Mouse (Mus musculus) retina, embryonic 14.5 days (tissue): Measurements from ENCODE around the gene Spdye4a.

Experiments
- DNase-seq: peaks from one replicate; pipeline ENCODE4 v3.0.0-alpha.2; 2015; ENCODE audit warnings: low spot score

Gene Spdye4a

DNA sequence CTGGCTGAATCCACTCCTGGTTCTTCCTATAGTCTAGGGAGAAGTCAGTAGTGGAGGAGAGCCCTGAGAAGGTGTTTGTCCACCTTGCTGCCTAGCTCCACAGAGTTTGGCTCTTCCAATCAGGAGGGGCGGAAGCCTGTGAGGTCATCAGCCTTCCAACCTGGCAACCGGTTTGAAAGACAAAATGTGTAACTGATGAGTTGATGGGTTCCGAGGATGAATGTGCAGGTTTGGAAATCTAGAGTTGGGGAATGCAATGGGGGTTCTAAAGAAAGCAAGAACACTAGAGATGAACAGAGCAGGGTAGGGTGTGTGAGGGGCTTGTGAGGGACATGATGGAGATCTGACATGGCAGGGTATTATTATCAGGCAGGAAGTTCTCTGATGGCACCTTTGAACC, at the start of gene Spdye4a:
Gene Spdye4a (minus strand): TSS at position 101 of the 400 bp plus-strand sequence.
- DNase-seq: no peak

DNA sequence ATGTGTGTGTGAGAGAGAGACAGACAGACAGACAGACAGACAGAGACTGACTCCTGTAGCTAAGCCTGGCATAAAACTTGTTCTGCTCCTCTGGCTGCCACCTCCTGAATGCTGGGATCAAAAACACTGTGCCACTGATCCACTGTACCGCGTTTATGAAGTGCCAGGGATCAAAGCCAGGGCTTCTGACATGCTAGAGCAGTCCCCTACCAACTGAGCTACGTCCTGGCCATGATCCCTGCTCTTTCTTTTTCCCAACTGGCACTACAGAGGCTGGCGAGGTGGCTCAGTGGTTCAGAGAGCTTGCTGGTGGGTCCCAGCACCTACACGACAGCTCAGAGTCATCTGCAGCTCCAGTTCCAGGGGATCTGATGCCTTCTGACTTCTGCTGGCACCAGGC, 49.1 kb upstream of the Spdye4a start:
- DNase-seq: no peak

- DNase-seq: no peak
These were observed 46.0 kb upstream of the Spdye4a start for GRCm38 (mm10) chr5:143272540-143273330.

DNA sequence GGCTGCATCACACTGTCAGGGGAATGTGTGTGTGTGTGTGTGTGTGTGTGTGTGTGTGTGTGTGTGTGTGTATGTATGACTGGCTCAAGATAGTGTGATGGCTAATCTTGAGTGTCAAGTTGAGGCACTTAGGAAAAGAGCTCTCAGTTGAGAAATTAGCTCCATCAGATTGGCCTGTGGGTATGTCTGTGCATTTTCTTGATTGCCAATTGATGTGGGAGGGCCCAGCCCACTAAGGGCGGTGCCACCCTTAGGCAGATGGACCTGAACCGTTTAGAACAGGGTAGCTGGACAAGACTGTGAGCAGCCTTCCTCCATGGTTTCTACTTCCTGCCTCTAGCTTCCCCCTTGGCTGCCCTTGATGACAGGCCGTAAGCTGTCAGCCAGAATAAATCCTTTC, 45.4 kb upstream of the Spdye4a start:
- no peak for DNase-seq

DNA sequence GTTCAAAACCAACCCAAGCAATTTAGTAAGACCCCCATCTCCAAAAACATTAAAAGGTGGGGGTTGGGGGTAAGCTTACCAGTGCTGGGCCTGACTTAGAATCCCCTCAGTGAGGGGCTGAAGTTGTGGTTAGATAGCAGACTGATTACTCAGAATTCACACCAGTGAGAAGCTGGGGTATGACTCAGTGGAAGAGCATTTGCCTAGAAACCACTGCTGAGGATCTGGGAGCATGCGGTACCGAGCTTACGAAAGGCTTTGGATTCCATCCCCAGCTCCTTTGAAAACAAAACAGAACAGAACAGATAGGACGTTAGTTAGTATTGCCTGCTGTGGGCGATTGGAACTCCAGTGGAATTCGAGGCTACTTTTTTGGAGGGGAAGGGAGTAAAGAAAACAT, 45.0 kb upstream of the Spdye4a start:
- no peak for DNase-seq

DNA sequence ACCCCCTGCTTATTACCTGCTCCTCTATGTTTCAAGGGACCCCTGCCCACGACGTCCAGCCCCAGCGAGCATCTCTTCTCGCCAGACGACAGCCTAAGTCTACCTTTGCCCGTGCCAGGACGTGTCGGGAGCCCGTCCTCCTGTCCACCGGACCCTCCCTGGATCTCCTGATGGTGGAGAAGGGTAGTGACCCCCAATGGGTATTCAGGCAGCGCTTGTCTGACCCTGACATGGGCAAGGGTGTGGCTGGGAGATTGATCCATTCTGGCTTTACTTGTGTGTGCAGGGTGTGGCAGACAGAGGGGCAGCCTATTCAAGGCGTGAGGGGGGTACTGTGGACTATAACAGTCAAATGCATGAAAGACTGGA, 43.4 kb upstream of the Spdye4a start:
- no peak for DNase-seq

GRCm38 (mm10) chr5:143269363-143270150, 42.9 kb upstream of the Spdye4a start, which contains the start of gene Zfp316:
TSS of gene Zfp316 (minus strand) at chr5:143270022.
- DNase-seq: peak; percentile 79

- DNase-seq: no peak
These were observed 42.3 kb upstream of the Spdye4a start for GRCm38 (mm10) chr5:143268985-143269362.

DNA sequence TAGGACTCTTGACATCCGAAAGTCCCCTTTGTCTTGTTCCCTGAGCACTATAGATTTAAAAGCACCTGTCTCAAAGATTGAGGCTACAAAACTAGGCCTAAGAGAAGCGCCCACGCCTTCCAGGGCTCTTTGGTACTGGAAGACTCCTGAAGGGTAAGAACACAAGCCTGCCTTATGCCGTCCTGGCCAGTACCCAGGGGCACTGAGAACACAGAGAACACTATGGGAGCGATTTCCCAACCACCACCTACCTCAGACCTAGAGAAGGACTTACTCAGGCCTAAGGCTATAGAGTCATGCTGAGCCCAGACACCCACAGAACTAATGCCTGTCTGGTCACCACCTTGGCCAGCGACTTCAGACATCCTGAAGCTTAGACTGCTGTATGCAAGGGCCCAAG, 40.1 kb upstream of the Spdye4a start:
- no peak for DNase-seq

DNA sequence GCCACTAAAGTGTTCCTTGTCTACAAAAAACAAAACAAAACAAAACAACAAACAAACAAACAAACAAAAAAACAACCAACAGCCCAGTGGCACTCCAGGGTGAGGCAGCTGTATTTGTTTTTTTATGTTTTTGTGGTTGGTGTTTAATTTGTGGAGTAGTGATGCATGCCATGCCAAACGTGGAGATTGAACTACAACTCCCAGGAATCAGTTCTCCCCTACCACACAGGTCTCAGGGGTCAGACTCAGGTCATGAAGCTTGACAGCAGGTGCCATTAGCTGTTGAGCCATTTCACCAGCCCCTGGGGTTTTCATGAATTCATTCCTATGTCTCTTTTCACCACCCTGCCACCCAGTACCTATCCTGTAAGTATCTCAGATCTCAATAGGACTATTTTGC, 38.7 kb upstream of the Spdye4a start:
- DNase-seq: no peak

DNA sequence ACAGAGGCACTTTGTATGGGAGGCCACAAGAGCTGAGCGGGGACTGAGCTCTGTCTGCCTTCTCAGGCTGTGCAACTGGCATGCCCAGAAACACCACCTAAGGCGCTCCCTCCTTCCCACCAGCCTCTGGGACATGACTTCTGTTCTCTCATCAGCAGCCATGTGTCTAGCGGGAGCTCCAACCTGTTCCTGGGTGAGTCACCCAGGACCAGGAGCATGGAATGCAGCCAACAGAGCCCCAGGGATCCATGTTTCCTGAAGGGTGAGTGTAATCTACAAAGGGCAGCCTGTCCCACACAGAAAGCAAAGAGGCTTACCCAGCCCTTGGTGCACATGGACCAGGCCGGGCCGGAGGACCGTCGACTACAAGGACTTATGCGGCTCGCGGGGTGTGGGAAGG, 38.0 kb upstream of the Spdye4a start:
- no peak for DNase-seq

DNA sequence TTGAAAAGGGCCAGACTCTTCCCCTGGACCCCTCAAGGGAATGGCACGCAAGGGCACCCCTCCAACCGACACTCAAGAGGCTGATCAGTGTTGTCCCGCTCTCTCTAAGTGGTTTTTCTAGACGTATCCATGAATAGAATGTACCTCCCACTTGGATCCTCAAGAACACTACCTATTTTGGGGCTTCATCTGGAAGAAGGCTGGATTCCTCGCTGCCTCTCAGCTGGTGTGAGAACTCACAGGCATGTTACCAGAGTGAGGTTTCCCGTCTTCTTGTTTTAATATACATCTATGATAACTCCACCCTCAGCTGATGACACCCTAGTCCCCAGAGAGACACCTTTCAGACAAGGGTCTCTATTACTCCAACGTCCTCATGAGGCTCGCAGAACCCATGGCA, 34.9 kb upstream of the Spdye4a start:
- DNase-seq: no peak

GRCm38 (mm10) chr5:143255802-143256201, 29.1 kb upstream of the Spdye4a start:
- no peak for DNase-seq

- DNase-seq: no peak
These were observed 28.4 kb upstream of the Spdye4a start for GRCm38 (mm10) chr5:143255131-143255519.

DNA sequence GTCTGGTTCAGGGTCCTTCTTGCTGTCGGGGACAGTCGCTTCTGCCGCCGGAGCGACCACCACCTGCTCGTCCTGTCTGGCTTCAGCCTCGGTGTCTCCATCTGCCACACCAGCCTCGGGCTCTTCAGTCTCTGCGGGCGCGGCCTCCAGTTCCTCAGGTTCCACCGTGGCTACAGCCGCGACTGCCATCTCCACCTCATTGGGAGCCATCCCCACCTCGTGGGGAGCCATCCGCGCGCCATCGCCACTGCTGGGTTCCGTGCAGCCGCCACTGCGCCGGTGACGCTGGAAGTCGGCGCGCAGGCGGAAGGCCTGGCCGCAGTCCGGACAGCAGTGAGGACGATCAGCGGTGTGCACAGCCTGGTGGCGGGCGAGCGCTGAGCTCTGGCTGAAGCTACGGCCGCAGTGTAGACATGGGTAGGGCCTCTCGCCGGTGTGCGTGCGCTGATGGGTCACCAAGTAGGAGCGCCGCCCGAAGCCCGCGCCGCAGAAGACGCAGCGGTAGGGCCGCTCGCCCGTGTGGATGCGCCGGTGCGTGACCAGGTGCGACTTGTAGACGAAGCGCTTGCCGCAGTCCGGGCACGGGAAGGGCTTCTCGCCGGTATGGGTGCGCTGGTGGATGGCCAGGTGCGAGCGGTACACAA, 27.9 kb upstream of the Spdye4a start:
- DNase-seq: peak; percentile 33

GRCm38 (mm10) chr5:143253881-143254486, 27.3 kb upstream of the Spdye4a start:
- peak; percentile 37 for DNase-seq

DNA sequence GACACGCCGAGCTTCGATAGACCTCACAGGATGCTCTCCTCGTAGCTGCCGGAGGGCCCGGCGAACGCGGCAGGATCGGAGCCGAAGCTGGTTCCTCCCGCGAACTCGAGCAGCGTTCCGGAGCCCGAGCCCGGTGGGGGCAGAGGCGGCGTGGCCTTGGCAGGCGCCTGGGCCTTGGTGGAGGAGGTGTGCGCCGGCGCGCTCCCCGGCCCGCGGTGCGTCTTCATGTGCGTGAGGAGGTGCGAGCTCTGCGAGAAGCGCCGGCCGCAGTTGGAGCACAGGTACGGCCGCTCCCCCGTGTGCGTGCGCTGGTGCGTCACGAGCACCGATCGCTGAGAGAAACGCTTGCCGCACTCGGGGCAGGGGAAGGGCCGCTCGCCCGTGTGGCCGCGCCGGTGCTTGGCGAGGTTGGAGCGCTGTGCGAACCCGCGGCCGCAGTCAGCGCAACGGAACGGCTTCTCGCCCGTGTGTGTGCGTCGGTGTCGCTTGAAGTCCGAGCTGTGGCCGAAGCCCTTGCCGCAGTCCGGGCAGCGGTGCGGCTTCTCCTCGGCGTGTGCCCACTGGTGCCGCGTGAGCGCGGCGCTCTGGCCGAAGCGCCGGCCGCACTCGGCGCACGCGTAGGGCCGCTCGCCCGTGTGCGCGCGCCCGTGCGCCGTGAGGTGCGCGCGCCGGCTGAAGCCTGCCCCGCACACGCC, 26.6 kb upstream of the Spdye4a start:
- peak; percentile 40 for DNase-seq

DNA sequence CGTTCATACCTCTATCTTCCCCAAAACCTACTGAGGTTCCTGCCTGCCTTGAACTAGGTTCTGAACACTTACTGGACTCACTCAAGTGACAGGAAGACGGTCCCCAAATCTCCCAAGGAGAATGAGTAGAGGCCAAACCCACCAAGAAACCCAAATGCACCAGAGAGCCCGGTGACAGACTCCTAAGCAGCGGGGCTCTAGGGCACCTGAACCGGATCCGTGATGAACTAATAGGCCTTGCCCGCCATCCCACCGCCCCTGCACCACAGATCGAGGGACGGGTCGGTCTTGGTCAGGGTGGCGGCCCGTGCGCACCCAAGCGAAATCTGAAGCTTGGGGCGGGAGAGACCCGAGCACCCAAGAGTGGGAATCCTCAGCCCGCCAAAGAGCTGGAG, 26.1 kb upstream of the Spdye4a start:
- no peak for DNase-seq

DNA sequence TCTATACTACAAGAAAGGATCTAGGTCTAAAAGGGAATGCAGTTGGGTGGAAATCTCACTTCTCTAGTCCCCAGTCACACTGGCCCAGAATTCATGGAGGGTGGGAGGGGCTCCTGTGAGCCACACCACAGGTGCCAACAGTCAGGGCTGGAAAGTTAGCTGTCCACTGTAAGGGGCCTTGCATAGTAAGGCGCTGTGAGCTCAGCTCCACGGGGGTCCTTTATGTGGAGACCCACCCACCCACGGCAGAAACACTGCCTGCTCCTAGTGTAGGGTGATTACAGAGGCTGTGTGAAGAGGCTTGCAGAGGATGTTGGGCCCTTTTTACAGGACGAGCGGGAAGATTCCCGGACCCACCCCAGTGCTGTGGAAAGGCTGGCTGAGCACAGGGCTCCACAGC, 25.3 kb upstream of the Spdye4a start:
- DNase-seq: no peak

- no peak for DNase-seq
These were observed 18.2 kb upstream of the Spdye4a start for GRCm38 (mm10) chr5:143244926-143245325.

- no peak for DNase-seq
These were observed 9.3 kb upstream of the Spdye4a start for GRCm38 (mm10) chr5:143236036-143236435.
